Mouse (Mus musculus) E14TG2a.4 (cell line): ENCODE results near the gene Efnb3.

ENCODE experiments used
- H3K27me3 ChIP-seq: 2 replicates; pipeline ENCODE4 v1.6.1; 2014; ENCODE audit warnings: low read length, control low read depth; ENCODE audit not compliant: insufficient read depth
- H3K36me3 ChIP-seq: 2 replicates; pipeline ENCODE4 v1.6.1; 2014; ENCODE audit warnings: low read length, control low read depth; ENCODE audit not compliant: insufficient read depth
- H3K4me1 ChIP-seq: replicated peaks from 2 replicates; pipeline ENCODE4 v1.6.1; 2014; ENCODE audit warnings: low read depth, low read length, control low read depth
- H3K4me3 ChIP-seq: replicated peaks from 2 replicates; pipeline ENCODE4 v1.5.1; 2014; ENCODE audit warnings: mild to moderate bottlenecking, low read length
- H3K9me3 ChIP-seq: 2 replicates; pipeline ENCODE4 v1.6.1; 2014; ENCODE audit warnings: low read length, control low read depth
- CTCF ChIP-seq: conservative IDR thresholded peaks from 2 replicates; pipeline ENCODE4 v1.5.1; 2014; ENCODE audit warnings: low read length
- NANOG ChIP-seq: IDR thresholded peaks from 2 replicates; pipeline ENCODE4 v1.6.1; 2014; ENCODE audit warnings: borderline replicate concordance, low read length, mixed read lengths
- POU5F1 ChIP-seq: IDR thresholded peaks from 2 replicates; pipeline ENCODE4 v1.6.1; 2014; ENCODE audit warnings: low read length, borderline replicate concordance

The Efnb3 gene

GRCm38 (mm10) chr11:69560896-69561854 is 1.2 kb upstream of the Efnb3 start:
- peaks cover 25% of the 10 kb centered on the region for H3K27me3 ChIP-seq
- TF ChIP-seq NANOG (no peak), CTCF (no peak), POU5F1 (no peak)

GRCm38 (mm10) chr11:69559183-69559582 is 822 bp downstream of the Efnb3 start:
- TF ChIP-seq CTCF (no peak), NANOG (no peak), POU5F1 (no peak)
- Histone ChIP-seq H3K27me3 (peaks cover 25% of the 10 kb centered on the region), H3K4me3 (peak overlapping the region; percentile 78), H3K36me3 (peaks cover 25% of the 10 kb centered on the region), H3K4me1 (peaks cover 91% of the 10 kb centered on the region), H3K9me3 (no peaks in the 10 kb centered on the region)

More at GRCm38 (mm10) chr11:69560896-69561854, 1.2 kb upstream of the Efnb3 start:
- Histone ChIP-seq H3K4me1 (peaks cover 94% of the 10 kb centered on the region), H3K9me3 (no peaks in the 10 kb centered on the region), H3K4me3 (peak overlapping the region; percentile 78), H3K36me3 (peaks cover 35% of the 10 kb centered on the region)

DNA sequence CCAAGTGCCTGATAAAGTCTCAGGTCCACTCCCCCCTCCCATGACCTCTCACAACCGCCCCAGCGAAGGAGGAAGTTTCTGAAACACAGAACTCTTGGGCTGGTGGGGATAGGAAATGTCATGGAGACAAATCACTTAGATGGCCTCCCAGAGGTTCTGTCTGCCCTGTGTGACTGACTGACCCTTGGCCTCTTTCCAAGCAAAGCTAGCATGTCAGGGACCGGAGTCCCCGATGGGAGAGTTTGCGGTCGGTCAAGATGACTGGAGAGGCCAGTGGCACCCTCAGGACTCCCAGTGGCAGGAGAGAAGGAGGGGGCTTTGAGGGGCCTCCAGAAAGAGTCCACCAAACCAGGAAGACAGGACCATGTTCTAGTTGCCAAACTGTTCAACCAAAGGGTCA is 1.2 kb downstream of the Efnb3 start:
- peaks cover 24% of the 10 kb centered on the region for H3K36me3 ChIP-seq
- H3K4me1 ChIP-seq: peaks cover 89% of the 10 kb centered on the region
- H3K9me3 ChIP-seq: no peaks in the 10 kb centered on the region
- H3K4me3 ChIP-seq: no peak overlapping the region
- TF ChIP-seq CTCF: no peak
- no peak for TF ChIP-seq POU5F1
- no peak for TF ChIP-seq NANOG
- H3K27me3 ChIP-seq: peaks cover 25% of the 10 kb centered on the region

DNA sequence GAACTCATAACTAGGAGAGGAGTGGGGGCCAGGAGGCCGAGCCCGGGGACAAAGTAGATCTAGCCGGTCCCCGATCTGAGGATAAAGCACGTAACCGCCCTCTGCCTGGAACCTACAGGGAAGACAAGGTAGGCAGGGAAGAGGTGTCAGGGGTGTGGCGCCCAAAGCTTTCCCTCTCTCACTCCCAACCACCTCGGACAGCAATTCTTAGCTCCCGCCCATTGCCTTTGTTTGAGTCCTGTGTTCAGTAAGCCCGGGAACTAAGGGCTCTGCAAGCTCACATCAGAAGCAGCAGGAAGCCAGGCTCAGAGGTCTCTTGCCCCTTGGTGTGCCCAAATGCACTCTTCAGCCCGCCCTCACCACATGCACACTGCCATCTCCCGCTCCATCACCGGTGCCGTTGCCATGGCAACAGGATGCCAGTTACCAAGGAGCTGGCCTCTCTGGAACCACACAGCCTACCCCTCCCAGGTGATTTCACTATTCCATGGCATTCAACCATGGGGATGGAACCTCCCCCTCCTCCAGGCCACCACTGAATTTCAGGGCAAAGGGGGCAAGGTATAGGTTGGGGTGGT is 2.5 kb downstream of the Efnb3 start:
- H3K4me1 ChIP-seq: peaks cover 89% of the 10 kb centered on the region
- H3K4me3 ChIP-seq: 0 out of 2 replicates have a peak overlapping the region, but pooled peaks have one; percentile 0
- no peaks in the 10 kb centered on the region for H3K9me3 ChIP-seq
- H3K36me3 ChIP-seq: peaks cover 11% of the 10 kb centered on the region
- peaks cover 25% of the 10 kb centered on the region for H3K27me3 ChIP-seq
- TF ChIP-seq CTCF: no peak

DNA sequence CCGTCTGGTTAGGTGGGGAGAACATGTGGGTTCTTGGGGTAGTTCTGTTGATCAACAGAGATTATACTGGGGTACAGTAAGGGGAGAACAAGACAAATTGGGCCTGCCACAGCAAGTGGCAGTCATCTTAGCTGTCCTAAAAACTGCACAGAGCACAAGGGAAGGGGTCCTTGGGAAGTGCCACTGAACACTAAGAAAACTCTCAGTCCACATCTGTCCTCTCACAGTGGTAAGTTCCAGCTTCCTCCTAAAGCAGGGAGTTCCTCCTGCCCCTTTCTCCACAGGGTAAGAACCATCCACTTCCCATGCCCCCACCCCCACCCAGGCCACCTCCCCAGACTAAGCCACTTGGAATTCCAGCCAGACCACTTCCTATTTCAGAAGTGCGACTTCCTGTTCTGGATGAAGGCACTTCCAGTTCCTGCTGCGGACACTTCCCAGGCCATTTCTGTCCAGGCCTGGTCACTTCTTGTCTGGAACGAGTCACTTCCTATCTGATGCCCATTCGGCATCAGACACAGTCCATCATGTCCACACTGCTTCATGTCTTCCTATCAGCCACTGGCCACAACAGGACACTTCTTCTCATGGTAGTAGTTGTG is 5.4 kb downstream of the Efnb3 start:
- no peak overlapping the region for H3K4me3 ChIP-seq

DNA sequence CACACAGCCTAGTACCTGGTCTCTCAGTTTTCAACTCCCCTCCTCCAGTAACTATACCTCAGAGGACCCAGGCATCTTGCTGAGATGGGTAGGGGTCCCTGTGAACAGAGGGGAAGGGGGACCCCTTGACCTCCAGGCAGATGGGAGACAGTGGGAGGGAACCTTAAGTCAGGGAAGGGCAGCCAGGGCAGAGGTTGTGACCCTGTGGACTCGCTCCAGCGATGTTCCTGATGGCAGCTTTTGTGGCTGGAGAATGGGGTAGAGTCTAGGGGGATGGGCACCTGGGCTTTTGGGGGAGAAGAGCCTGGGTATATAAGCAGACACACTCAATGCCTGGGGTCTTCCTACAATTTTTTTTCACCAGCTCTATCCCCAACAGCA is 6.7 kb downstream of the Efnb3 start:
- Histone ChIP-seq H3K27me3 (peaks cover 9% of the 10 kb centered on the region), H3K36me3 (no peaks in the 10 kb centered on the region), H3K4me1 (peaks cover 93% of the 10 kb centered on the region), H3K9me3 (no peaks in the 10 kb centered on the region), H3K4me3 (peak overlapping the region; percentile 17; the same call in 1 of the 2 replicates)
- TF ChIP-seq POU5F1: no peak
- no peak for TF ChIP-seq NANOG
- TF ChIP-seq CTCF: no peak

More for the DNA sequence above, 5.4 kb downstream of the Efnb3 start:
- H3K36me3 ChIP-seq: no peaks in the 10 kb centered on the region
- H3K27me3 ChIP-seq: peaks cover 21% of the 10 kb centered on the region
- peaks cover 92% of the 10 kb centered on the region for H3K4me1 ChIP-seq
- H3K9me3 ChIP-seq: no peaks in the 10 kb centered on the region
- no peak for TF ChIP-seq NANOG
- TF ChIP-seq POU5F1: no peak

- Histone ChIP-seq H3K27me3 (peaks cover 7% of the 10 kb centered on the region; the same call in 1 of the 2 replicates), H3K4me3 (peak overlapping the region; percentile 17; the same call in 1 of the 2 replicates), H3K36me3 (no peaks in the 10 kb centered on the region), H3K4me1 (peaks cover 93% of the 10 kb centered on the region), H3K9me3 (no peaks in the 10 kb centered on the region)
- TF ChIP-seq POU5F1 (no peak), CTCF (no peak), NANOG (no peak)
Measured at GRCm38 (mm10) chr11:69552622-69553340, 7.2 kb downstream of the Efnb3 start.

DNA sequence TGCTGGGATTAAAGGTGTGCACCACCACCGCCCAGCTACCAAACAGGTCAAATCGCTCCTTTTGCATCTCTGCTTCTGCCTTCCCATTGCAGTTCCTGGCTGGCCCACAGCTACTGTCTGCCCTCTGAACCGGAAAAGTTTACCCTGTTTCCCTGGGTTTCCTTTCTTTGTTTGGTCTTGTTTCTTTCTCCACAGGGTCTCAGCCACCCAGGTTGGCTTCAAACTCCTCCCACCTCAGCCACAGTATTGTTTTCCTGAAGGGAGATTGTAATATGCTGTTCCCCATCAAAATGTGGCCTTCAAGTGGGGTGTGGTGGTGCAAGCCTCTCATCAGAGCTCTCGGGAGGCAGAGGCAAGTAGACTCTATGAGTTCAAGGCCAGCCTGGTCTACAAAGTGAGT is 8.7 kb downstream of the Efnb3 start:
- H3K4me3 ChIP-seq: no peak overlapping the region
- H3K4me1 ChIP-seq: peaks cover 87% of the 10 kb centered on the region
- TF ChIP-seq POU5F1 (no peak), NANOG (no peak), CTCF (no peak)
- H3K36me3 ChIP-seq: no peaks in the 10 kb centered on the region
- H3K9me3 ChIP-seq: no peaks in the 10 kb centered on the region
- peaks cover 3% of the 10 kb centered on the region; the same call in 1 of the 2 replicates for H3K27me3 ChIP-seq
